Mouse (Mus musculus): ENCODE results near the gene Zfp981.

GRCm38 (mm10) chr4:146454896-146455295 lies 46.9 kb upstream of the Zfp981 start:
- TF ChIP-seq GATA1 (IDR thresholded peaks at IDR 0.05; ENCODE audit: borderline replicate concordance, low read length) (no peak), FLI1 (IDR thresholded peaks at IDR 0.05; ENCODE audit: low read length) (no peak)

Data from megakaryocyte, embryonic 14.5 days (primary cell).